Mouse (Mus musculus): ENCODE measurements around the gene Mapt.

The Mapt gene

DNA sequence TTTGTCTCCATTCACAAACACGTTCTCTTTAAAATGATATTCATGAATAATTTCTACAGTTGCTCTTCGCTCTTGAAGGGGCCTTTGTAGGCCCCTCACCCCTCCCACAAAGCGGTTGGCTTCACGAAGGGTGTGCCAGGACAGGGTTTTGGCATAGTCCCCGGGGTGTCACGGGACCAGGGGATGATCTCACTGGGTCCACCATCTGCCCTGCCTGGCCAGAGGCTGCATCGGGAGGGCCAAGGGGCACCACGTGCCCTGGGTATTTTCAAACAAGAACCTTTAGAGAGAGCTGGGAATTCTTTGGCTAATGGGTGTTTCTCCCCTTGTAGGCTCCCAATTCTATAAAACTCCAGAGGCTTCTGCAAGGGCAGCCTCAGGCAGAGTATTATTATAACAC, 41.2 kb downstream of the Mapt start:
- no peak for DNase-seq (ENCODE audit: extremely low spot score, low spot score)

- DNase-seq (ENCODE audit: extremely low spot score, low spot score), result no peak
Measured at GRCm38 (mm10) chr11:104275765-104276164, 44.6 kb downstream of the Mapt start.

DNA sequence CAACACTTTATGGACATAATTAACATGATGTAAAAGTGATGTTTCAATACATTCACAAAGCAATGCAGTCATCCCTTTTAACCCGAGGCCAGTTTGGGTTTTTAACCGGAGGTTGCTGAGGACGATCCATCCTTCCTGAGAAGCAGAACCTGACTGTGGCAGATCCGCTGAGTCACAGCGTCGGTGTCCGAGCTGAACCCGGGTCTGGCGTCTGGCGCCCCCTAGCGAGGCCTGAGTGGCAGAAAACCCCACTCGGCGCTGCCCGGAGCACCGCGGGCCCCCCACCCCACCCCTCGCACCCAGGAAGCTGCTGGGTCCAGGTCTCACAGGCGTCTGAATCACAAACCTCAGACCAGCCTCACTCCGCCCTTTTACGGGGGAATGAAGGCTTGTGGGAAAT, 47.0 kb downstream of the Mapt start:
- DNase-seq (ENCODE audit: extremely low spot score, low spot score), result peak; percentile 68

DNA sequence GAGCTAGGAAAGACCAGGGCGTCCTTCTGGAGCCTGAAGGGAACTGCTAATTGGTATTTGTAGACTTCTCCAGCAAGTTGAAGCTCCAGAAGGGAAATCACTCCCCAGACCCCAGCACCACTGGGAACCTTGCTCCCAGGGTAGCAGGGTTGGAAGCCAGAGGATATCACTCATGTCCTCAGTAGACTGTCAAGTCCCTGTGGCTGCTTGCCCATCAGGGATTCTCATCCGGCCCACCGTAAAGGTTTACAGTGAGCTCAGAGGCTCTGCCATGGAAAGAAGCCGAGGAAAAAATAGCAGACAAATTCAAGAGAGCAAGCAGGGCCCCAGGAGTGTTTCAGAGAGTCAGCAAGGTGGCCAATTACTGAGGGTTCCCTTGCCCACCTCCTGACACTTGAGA, 47.9 kb downstream of the Mapt start:
- DNase-seq (ENCODE audit: extremely low spot score, low spot score), result no peak

GRCm38 (mm10) chr11:104279538-104279937, 48.3 kb downstream of the Mapt start:
- no peak for DNase-seq (ENCODE audit: extremely low spot score, low spot score)

DNA sequence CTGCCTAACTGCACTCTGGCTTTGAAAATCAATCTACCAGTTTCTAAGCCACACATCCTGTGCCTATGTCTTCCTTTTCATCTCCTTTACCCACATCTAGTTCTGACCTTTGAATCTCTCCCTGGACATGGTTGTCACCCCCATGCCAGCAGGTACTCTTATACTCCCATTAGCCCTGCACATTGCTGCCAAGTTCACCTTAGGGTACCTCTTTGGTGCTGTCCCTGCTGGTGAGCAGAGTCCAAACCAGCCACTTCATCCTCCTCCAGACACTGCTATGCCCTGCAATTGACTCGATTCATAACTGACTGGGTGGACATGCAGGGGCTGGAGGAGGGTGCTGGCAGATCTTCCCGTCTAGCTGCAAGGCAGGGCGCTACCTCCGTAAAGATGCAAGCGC, 50.3 kb downstream of the Mapt start:
- no peak for DNase-seq (ENCODE audit: extremely low spot score, low spot score)

GRCm38 (mm10) chr11:104287113-104287512, 55.9 kb downstream of the Mapt start:
- no peak for DNase-seq (ENCODE audit: extremely low spot score, low spot score)

DNA sequence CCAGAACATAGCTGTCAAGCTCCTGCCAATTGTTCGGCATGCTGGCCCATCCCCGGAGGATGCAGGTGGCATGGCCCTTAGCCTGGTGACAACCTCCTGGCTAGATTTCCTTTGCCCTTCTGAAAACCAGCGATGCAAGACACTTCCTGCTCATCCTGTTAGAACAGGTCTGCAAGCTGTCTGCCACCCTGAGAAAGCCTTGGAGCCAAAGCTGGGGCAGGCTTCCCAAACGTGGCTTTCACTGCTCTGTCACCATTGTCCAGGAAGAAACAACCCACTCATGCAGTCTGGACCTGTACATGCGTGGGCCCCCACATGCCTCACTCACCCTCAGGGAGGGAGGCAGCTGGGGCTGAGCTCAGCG, 57.6 kb downstream of the Mapt start:
- DNase-seq (ENCODE audit: extremely low spot score, low spot score), result no peak

DNA sequence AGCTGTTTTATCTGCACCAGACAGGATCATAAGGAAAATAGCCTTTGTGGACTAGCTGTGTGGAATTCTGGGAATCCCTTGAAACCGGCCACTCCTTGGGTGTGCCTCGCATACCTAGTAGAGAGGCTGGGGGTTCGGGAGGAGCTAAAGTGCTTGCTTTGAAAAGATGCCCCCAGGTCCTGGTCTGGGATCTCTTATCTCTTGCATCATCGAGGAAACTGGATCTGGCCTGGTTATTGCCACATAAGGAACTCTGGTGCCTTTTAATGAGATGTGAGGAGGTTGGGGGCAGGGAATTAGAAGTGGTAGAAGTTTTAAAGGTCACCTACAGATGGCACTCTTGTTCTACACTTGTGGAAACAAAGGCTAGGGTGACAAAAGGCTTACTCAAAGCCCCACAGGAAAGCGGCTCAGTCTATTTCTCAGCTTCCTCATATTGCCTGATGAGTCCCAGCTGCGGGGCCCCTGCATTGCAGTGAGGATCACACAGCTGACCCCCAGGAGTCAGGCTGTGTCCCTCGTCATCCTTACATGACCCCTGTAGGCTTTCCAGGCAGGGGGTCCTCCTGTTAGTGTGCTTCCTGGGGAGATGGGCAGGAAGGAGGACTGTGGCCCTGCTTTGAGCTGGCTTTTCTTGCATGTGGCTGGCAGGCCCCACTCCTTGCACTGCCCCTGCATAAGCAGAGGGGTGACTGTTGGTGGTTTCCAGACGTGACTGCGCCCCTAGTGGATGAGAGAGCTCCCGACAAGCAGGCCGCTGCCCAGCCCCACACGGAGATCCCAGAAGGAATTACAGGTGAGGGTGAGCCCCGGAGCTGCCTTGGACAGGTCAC, 58.2 kb downstream of the Mapt start:
- DNase-seq (ENCODE audit: extremely low spot score, low spot score), result peak; percentile 78

DNA sequence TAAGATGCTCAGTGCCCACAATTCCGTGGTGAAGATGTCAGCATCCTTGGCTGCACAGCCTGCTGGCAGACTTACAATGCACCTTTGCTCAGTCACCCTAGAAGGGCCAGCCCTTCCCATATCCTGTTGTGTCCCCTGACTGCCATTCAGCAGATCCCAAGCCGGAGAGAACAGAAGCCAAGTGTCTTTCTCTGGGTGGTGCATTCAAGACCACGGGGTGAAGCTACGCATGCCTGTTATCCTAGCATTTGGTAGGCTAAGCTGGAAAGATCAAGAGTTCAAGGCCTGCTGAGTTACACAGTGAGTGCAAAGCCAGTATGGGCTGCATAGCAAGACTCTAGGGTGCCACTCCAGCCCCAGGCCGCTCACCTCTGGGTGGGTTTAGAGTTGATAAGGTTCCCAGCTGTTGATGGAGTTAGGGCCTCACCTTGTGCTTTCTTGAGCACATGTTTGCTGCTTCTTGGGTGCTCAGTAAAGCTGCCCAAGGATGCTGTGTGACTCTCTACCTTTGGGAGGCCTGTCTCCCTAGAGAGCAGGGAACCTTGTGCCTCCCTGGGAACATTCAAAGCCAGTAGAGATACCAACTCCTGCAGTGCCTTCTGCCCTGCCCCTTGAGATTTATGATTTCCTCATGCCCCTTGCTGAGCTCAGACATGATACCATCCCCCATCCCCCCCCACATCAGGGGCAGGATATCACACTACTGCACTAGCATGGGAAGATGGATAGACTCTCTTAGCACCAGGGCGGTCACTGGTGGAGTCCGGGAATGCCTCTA, 61.4 kb downstream of the Mapt start:
- DNase-seq (ENCODE audit: extremely low spot score, low spot score), result no peak

GRCm38 (mm10) chr11:104293241-104293640, 62.1 kb downstream of the Mapt start:
- DNase-seq (ENCODE audit: extremely low spot score, low spot score), result no peak

DNA sequence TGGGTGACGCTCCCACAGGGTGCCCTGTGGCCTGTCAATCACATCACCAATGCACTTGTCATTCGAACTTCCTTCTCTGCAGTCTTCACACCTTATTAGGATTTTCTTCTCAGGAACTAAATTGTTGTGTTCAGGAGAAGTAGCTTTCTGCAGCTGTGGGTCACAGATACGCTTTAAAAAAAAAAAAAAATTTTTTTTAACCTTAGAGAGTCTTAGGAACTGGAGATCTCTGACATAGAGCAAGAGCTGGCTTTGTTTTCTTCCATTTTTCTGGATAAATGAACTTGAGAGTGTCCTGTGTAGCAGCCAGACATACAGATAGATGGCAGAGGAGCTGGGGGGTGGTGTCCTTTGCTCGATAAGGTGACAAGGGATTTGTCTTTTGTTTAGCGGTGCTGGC, 64.0 kb downstream of the Mapt start:
- DNase-seq (ENCODE audit: extremely low spot score, low spot score), result no peak

DNA sequence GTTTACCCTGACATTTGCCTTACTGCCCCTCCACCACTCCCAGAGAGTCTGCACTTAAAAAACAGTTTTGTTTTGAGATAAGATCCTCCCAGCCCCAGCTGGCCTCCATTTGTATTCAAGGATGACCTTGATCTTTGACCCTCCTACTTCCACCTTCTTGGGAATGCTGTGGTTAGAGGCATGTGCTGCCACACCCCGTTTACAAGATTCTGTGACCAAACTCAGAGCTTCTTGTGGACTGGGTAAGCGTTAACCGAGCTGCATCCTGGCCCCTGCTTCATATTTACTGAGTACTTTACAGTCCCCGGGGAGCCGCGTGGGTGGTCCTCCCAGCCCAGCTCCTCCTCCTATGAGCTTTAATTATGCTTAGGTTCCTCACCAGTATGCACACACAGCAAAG, 64.5 kb downstream of the Mapt start:
- DNase-seq (ENCODE audit: extremely low spot score, low spot score), result no peak

DNA sequence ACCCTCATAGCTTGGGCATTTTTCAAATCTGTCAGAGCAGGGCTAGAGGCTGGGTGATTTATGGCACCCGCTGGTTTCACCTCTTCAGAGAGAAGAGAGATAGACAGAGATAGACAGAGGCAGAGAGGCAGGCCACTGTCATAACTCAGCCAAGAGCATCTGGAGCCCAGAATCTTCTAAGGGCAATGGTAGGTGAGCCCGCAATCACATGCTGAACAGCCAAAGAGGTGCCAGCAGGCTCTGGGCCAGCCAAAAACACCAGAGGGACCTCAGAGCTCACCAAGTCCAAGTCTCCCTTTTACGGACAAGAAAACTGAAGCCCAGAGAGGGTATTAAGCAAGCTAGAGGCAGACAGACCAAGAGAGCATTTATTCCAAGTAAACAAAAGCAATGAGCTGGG, 66.5 kb downstream of the Mapt start:
- no peak for DNase-seq (ENCODE audit: extremely low spot score, low spot score)

GRCm38 (mm10) chr11:104302628-104303027, 71.4 kb downstream of the Mapt start:
- DNase-seq (ENCODE audit: extremely low spot score, low spot score), result no peak

- DNase-seq (ENCODE audit: extremely low spot score, low spot score), result no peak
Measured at GRCm38 (mm10) chr11:104303088-104303960, 72.1 kb downstream of the Mapt start.

GRCm38 (mm10) chr11:104305711-104306110, 74.5 kb downstream of the Mapt start:
- DNase-seq (ENCODE audit: extremely low spot score, low spot score), result no peak

DNA sequence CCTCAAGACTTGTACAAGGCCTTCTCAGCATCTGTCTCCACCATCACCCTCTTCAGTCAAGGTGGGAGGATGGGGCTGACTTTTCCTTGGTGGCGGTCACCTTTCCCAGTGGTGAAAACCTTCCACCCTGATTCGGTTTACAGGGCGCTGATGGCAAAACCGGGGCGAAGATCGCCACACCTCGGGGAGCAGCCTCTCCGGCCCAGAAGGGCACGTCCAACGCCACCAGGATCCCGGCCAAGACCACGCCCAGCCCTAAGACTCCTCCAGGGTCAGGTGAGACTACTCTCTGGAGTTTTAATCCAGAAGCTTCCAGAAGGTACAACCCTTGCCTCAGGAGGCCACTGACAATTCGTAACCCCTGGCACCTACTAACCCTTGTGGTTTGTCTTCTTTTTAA, 75.3 kb downstream of the Mapt start:
- DNase-seq (ENCODE audit: extremely low spot score, low spot score), result no peak

- DNase-seq (ENCODE audit: extremely low spot score, low spot score), result no peak
Measured at GRCm38 (mm10) chr11:104307136-104307535, 75.9 kb downstream of the Mapt start.

DNA sequence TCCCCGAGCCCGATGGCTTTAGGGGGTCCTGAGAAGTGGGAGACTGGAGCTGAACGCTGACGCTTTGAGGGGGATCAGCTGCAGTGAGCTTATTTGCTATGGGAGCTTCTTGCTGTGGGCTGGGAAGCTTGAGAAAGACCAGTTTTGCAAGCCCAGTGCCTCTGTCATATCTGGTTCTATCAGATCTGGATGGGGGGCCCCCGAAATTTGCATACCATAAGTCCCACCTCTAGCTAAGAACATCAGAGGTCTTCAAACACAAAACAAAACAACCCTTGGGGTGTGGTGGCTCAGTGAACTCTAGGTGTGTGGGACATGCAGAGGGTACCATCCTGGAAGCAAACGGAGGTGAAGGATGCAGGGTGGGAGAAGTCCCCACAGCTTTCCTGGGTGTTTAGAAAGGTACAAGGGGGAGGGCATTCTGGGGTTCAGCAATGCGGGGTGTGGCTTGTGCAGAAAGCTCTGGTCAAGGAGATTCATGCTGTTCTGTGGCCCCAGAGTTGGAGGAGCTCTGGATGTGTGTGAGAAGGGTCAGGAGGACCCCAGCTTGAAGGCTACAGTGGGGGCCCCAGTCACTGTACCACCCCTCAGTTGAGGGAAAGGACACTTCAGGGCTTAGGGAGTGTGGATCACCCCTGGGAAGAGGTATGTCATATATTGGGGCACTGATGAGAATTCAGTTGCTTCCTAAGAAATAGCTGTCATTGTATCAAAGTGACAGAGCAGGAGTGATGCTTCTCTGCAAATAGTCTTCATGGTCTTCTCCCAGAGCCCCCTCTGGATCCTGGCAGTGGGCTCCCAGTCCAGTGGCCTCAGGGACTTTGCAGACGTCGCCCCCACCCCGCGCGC, 78.4 kb downstream of the Mapt start:
- DNase-seq (ENCODE audit: extremely low spot score, low spot score), result no peak

Measured in neural tube, embryonic 10.5 days (tissue).